Mouse (Mus musculus) hindbrain, embryonic 11.5 days (tissue): Measurements from ENCODE around the gene Gpr19. TPM values are rescaled to one million over a fixed set of nuclear protein-coding genes. Genes with fewer than 3 reads are reported as not detected.

Experiments used
- ATAC-seq: fragments of 200-750 bp; cut with Nextera tagmentation; 2 replicates; pipeline ENCODE4 v1.8.0; 2017; ENCODE audit warnings: mild to moderate bottlenecking, moderate TSS enrichment, moderate library complexity; ENCODE audit not compliant: low FRiP score
- DNase-seq: peaks from one replicate; pipeline ENCODE4 v3.0.0-alpha.2; 2015; ENCODE audit warnings: low spot score
- H3K27ac ChIP-seq: fragments of 300-500 bp; sonication (generic); 2 replicates; pipeline ENCODE4 v1.5.1; 2014; ENCODE audit warnings: mild to moderate bottlenecking, low read depth, low read length
- H3K27me3 ChIP-seq: fragments of 300-500 bp; sonication (generic); 2 replicates; pipeline ENCODE4 v1.6.1; 2014; ENCODE audit warnings: mild to moderate bottlenecking, low read length, moderate library complexity, mixed read lengths; ENCODE audit not compliant: control insufficient read depth, insufficient read depth
- H3K36me3 ChIP-seq: fragments of 300-500 bp; sonication (generic); 2 replicates; pipeline ENCODE4 v1.6.1; 2014; ENCODE audit warnings: mild to moderate bottlenecking, low read length, moderate library complexity, mixed read lengths; ENCODE audit not compliant: control insufficient read depth, insufficient read depth
- H3K4me1 ChIP-seq: fragments of 300-500 bp; sonication (generic); replicated peaks from 2 replicates; pipeline ENCODE4 v1.6.1; 2014; ENCODE audit warnings: low read length, mixed read lengths; ENCODE audit not compliant: control insufficient read depth, insufficient read depth
- H3K4me2 ChIP-seq: fragments of 300-500 bp; sonication (generic); replicated peaks from 2 replicates; pipeline ENCODE4 v1.6.1; 2014; ENCODE audit warnings: mild to moderate bottlenecking, low read depth, low read length
- H3K4me3 ChIP-seq: fragments of 300-500 bp; sonication (generic); 2 replicates; pipeline ENCODE4 v1.5.1; 2014; ENCODE audit warnings: low read depth, low read length
- H3K9ac ChIP-seq: fragments of 300-500 bp; sonication (generic); 2 replicates; pipeline ENCODE4 v1.6.1; 2014; ENCODE audit warnings: low read depth, low read length
- H3K9me3 ChIP-seq: fragments of 300-500 bp; sonication (generic); 2 replicates; pipeline ENCODE4 v1.6.1; 2016; ENCODE audit warnings: low read length; ENCODE audit not compliant: control insufficient read depth
- WGBS: fragments of 180-500 bp; shearing (Covaris S2); extraction: QIAGEN DNeasy Blood & Tissue Kit; methylation state at CpG from one replicate; pipeline ENCODE4 v1.1.7; 2014; 5-methylcytosine and 5-hydroxymethylcytosine counted together
- polyA plus RNA-seq: library from polyadenylated mRNA; unstranded; fragments of >200 nt; fragmentation: Nextera tagmentation; extraction: Ambion mirVana; gene quantifications from 2 replicates; pipeline ENCODE4 v1.2.1, GENCODE M21; 2014

Gene Gpr19
- polyA plus RNA-seq, 1 experiment from 2014 or later, result 27.7 TPM

DNA sequence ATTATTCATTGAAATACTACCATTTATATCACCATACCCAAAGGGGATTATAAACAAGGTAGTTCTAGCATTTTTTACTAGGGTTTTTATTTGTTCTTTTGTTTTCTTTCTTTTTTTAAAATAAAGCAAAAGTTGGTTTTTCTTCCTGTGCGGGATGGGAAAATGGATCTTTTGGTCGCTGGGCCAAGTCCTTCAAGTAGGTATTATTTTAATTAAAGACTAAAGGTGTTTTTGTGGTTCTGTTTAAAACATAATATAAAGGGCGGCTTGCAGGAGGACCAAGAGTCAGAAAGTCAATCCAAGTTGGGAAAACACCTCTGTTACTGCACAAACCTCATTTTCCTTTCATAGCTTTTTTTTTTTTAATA lies 27.9 kb upstream of the Gpr19 start:
- H3K4me1 ChIP-seq, result peaks cover 6% of the 10 kb centered on the region; the same call in 1 of the 2 replicates
- ATAC-seq (no peak), DNase-seq (no peak)
- peak overlapping the region; percentile 55 for H3K4me3 ChIP-seq
- WGBS, result 21% methylated on average over 3 of the region's 3 CpGs
- H3K36me3 ChIP-seq, result no peaks in the 10 kb centered on the region
- H3K9ac ChIP-seq, result peak overlapping the region; percentile 90
- no peaks in the 10 kb centered on the region for H3K27me3 ChIP-seq
- H3K27ac ChIP-seq, result peak overlapping the region; percentile 99
- no peaks in the 10 kb centered on the region for H3K9me3 ChIP-seq
- peak overlapping the region; percentile 97 for H3K4me2 ChIP-seq

GRCm38 (mm10) chr6:134925673-134926337 lies 27.4 kb upstream of the Gpr19 start:
- no peaks in the 10 kb centered on the region for H3K36me3 ChIP-seq
- H3K9ac ChIP-seq, result no peak overlapping the region
- no peak overlapping the region for H3K27ac ChIP-seq
- WGBS, result 74% methylated on average over 4 of the region's 4 CpGs
- peaks cover 6% of the 10 kb centered on the region; the same call in 1 of the 2 replicates for H3K4me1 ChIP-seq
- no peak overlapping the region for H3K4me2 ChIP-seq
- ATAC-seq (no peak), DNase-seq (no peak)
- no peaks in the 10 kb centered on the region for H3K9me3 ChIP-seq
- H3K27me3 ChIP-seq, result no peaks in the 10 kb centered on the region
- no peak overlapping the region for H3K4me3 ChIP-seq

GRCm38 (mm10) chr6:134924262-134924661 lies 25.9 kb upstream of the Gpr19 start:
- ATAC-seq (no peak), DNase-seq (no peak)
- Histone ChIP-seq H3K4me3 (no peak overlapping the region), H3K36me3 (no peaks in the 10 kb centered on the region), H3K27ac (no peak overlapping the region), H3K27me3 (no peaks in the 10 kb centered on the region), H3K4me1 (peaks cover 9% of the 10 kb centered on the region; the same call in 1 of the 2 replicates), H3K9ac (no peak overlapping the region), H3K9me3 (no peaks in the 10 kb centered on the region), H3K4me2 (no peak overlapping the region)
- 78% methylated on average over 3 of the region's 3 CpGs for WGBS

DNA sequence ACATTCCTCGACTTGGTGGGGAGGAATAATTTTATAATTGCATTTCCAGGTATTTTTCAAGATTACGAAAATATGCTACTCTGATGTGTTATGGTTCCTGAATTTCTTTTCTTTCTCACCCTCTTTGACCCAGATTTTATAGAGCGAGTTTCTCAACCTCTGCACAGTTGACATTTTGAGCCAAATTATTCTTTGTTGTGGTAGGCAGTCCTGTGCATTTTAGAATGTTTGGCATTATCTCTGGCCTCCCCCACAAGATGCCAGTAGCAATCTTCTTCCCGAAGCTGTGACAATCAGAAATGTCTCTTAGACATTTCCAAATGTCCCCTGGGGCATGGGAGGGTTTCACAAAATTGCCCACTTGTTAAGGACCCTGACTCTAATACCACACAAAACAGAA lies 25.3 kb upstream of the Gpr19 start:
- no peaks in the 10 kb centered on the region for H3K9me3 ChIP-seq
- no peaks in the 10 kb centered on the region for H3K36me3 ChIP-seq
- no peaks in the 10 kb centered on the region for H3K27me3 ChIP-seq
- 77% methylated on average over 4 of the region's 4 CpGs for WGBS
- H3K27ac ChIP-seq, result no peak overlapping the region
- H3K4me1 ChIP-seq, result peaks cover 9% of the 10 kb centered on the region; the same call in 1 of the 2 replicates
- H3K4me2 ChIP-seq, result peak overlapping the region; percentile 21; the same call in 1 of the 2 replicates
- ATAC-seq (no peak), DNase-seq (no peak)
- no peak overlapping the region for H3K9ac ChIP-seq
- no peak overlapping the region for H3K4me3 ChIP-seq

DNA sequence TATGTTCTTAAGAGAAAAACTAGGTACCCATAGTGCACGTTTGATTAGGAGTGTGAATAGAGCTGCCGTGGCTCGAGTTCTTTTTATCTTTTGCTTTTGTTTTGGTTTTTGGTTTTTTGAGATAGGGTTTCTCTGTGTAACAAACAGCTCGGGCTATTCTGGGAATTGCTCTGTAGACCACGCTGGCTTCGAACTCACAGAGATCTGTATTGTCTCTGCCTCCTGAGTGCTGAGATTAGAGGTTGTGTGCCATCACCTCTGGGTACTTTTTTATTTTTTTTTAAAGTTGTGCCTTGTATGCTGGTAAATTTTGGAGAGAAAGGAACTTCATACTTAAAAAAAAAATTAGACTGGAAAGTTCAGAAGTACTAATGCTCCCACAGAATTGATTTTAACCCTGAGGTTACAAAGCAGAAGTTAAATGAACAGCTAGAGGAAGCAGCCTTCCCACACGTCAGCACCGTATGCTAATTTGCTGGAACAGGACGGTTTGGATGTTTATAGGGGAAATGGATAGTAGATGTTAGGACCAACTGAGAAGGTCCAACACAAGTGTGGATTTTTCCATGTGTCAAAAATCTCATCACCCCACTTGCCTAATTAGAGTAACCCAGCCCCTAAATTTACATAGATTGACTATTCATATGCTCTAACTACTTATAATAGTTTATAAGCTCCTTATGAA lies 24.3 kb upstream of the Gpr19 start:
- no peaks in the 10 kb centered on the region for H3K36me3 ChIP-seq
- no peak overlapping the region for H3K9ac ChIP-seq
- 59% methylated on average over 9 of the region's 9 CpGs for whole genome bisulfite sequencing
- peak overlapping the region; percentile 98 for H3K4me3 ChIP-seq
- DNase-seq (no peak), ATAC-seq (no peak)
- H3K27me3 ChIP-seq, result no peaks in the 10 kb centered on the region
- no peak overlapping the region for H3K27ac ChIP-seq
- H3K4me2 ChIP-seq, result peak overlapping the region; percentile 77
- no peaks in the 10 kb centered on the region for H3K9me3 ChIP-seq
- H3K4me1 ChIP-seq, result peaks cover 8% of the 10 kb centered on the region; the same call in 1 of the 2 replicates

DNA sequence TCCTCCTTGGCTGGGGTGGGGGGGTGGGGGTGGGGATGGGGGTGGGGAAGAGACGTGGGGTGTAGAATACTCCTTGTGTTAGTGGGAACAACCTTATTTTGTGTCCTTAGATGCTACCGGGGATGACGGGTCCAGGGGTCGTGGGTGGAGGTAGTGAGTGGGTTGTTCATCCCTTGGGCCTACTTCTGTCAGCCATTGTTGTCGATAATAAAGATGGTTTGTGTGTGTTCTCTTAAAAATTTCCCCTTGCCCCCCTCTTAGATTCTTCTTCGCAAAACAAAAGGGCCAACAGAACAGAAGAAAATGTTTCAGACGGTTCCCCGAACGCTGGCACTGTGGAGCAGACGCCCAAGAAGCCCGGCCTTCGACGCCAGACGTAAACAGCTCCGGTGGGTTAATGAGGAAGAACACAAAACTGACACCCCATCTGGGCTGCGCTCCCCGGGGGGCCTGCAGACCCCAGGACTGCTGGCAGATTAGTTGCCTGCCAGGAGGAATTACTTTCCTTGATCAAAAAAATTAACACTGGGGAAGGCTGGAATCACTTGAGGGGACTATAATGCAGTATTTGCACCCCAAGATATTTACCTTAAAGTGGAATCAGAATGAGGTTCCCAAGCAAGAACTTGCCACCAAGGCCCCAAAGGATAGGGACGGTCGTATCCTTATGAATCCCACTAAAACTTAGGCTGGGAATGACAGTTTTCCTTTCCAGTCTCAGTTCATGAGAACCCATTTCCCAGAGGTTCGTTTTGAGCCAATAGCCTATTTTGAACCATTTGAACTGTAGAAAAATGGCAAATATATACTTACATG lies 23.5 kb upstream of the Gpr19 start:
- no peaks in the 10 kb centered on the region for H3K9me3 ChIP-seq
- H3K9ac ChIP-seq, result peak overlapping the region; percentile 92
- DNase-seq, result peak; percentile 41
- peak overlapping the region; percentile 98 for H3K4me3 ChIP-seq
- H3K4me2 ChIP-seq, result peak overlapping the region; percentile 77
- no peak for ATAC-seq
- WGBS, result 8% methylated on average over 20 of the region's 20 CpGs
- H3K36me3 ChIP-seq, result no peaks in the 10 kb centered on the region
- no peaks in the 10 kb centered on the region for H3K27me3 ChIP-seq
- H3K27ac ChIP-seq, result no peak overlapping the region
- 0 out of 2 replicates have a peak, but pooled peaks cover 4% of the 10 kb centered on the region for H3K4me1 ChIP-seq

GRCm38 (mm10) chr6:134921014-134921694 lies 22.8 kb upstream of the Gpr19 start:
- WGBS, result under 1% methylated on average over 32 of the region's 32 CpGs
- H3K4me3 ChIP-seq, result peak overlapping the region; percentile 98
- H3K27me3 ChIP-seq, result no peaks in the 10 kb centered on the region
- no peaks in the 10 kb centered on the region for H3K36me3 ChIP-seq
- H3K4me2 ChIP-seq, result peak overlapping the region; percentile 77
- H3K9ac ChIP-seq, result peak overlapping the region; percentile 92
- ATAC-seq (no peak), DNase-seq (peak; percentile 56)
- peak overlapping the region; percentile 94 for H3K27ac ChIP-seq
- no peaks in the 10 kb centered on the region for H3K9me3 ChIP-seq
- H3K4me1 ChIP-seq, result 0 out of 2 replicates have a peak, but pooled peaks cover 4% of the 10 kb centered on the region
